Mouse (Mus musculus) thymus, adult 2 months (tissue): ENCODE results near the gene Sertm1.

ENCODE experiments used
- CTCF ChIP-seq: fragments of 200-500 bp; IDR thresholded peaks from 2 replicates; pipeline ENCODE4 v1.5.1; 2012; ENCODE audit warnings: mild to moderate bottlenecking, control low read depth, low read length, moderate library complexity, borderline replicate concordance; ENCODE audit not compliant: control insufficient read depth, poor library complexity, insufficient read depth; ENCODE audit errors: extremely low read depth
- POLR2A ChIP-seq: fragments of 200-500 bp; IDR thresholded peaks from 2 replicates; pipeline ENCODE4 v1.6.1; 2012; ENCODE audit warnings: mild to moderate bottlenecking, low read length, control low read depth, moderate library complexity; ENCODE audit not compliant: control insufficient read depth, poor library complexity, insufficient read depth; ENCODE audit errors: extremely low read depth

DNA sequence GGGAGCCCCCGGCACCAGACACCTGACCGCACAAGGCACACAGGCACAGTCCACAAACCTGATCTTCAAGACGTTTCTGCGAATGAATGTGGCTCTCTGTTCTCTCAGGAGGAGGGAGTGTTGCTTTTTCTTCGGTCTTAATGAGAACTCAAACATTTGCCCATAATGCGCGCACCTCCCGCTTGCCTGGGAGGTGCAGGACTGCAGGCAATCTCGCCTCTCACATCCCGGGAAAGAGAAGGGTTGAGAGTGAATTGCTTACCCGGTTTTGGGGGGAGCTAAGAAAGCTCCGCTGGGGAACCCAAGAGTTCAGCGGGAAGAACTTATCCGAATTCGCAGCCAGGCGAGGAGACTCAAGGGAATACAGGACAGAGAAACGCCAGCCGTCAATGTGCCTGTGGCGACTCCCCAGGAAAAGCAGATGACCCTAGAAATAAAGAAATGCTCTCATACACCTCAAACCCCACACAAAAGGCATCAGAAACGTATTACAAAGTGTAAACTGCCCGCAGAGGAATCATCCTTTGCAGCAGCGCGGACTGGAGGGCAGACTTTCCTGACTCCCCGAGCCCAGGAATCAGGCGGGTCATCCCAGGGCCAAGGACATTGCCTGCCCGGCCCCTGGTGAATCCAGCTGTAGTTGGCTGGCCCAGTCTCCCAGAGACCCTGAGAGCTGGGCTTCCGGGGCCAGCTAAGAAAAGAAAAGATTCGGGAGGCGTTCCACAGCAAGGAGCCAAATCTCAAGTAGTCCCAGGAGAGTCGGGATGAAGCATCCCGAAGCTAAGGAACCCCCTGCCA is 643 bp downstream of the Sertm1 start:
- TF ChIP-seq CTCF: no peak
- no peak for TF ChIP-seq POLR2A
